Mouse (Mus musculus) limb, embryonic 14.5 days (tissue): ENCODE results near the gene Plod3. TPM values are rescaled to one million over a fixed set of nuclear protein-coding genes. Genes with fewer than 3 reads are reported as not detected.
A peak's percentile ranks its signal among the peaks of the same experiment; 100 is the strongest.

Experiments
- ATAC-seq: fragments of 200-750 bp; cut with Nextera tagmentation; 2 replicates; pipeline ENCODE4 v1.8.0; 2017; ENCODE audit warnings: low read depth, moderate number of reproducible peaks, moderate TSS enrichment; ENCODE audit not compliant: low FRiP score
- DNase-seq: peaks from one replicate; pipeline ENCODE4 v3.0.0-alpha.2; 2015; ENCODE audit warnings: low spot score
- H3K27ac ChIP-seq: fragments of 300-500 bp; sonication (generic); replicated peaks from 2 replicates; pipeline ENCODE4 v1.5.1; 2014; ENCODE audit warnings: low read depth, mild to moderate bottlenecking, low read length, moderate library complexity, mixed read lengths
- H3K27me3 ChIP-seq: fragments of 300-500 bp; sonication (generic); 2 replicates; pipeline ENCODE4 v1.6.1; 2014; ENCODE audit warnings: low read length, mixed read lengths; ENCODE audit not compliant: control insufficient read depth, insufficient read depth
- H3K36me3 ChIP-seq: fragments of 300-500 bp; sonication (generic); 2 replicates; pipeline ENCODE4 v1.6.1; 2014; ENCODE audit warnings: mild to moderate bottlenecking, low read length, moderate library complexity, mixed read lengths; ENCODE audit not compliant: control insufficient read depth, insufficient read depth
- H3K4me1 ChIP-seq: fragments of 300-500 bp; sonication (generic); 2 replicates; pipeline ENCODE4 v1.6.1; 2014; ENCODE audit warnings: antibody characterized with exemption, low read length, mixed read lengths; ENCODE audit not compliant: control insufficient read depth, insufficient read depth
- H3K4me2 ChIP-seq: fragments of 300-500 bp; sonication (generic); replicated peaks from 2 replicates; pipeline ENCODE4 v1.6.1; 2014; ENCODE audit warnings: low read depth, mild to moderate bottlenecking, low read length, moderate library complexity; ENCODE audit not compliant: severe bottlenecking
- H3K4me3 ChIP-seq: fragments of 300-500 bp; sonication (generic); replicated peaks from 2 replicates; pipeline ENCODE4 v1.5.1; 2014; ENCODE audit warnings: low read length
- H3K9ac ChIP-seq: fragments of 300-500 bp; sonication (generic); 2 replicates; pipeline ENCODE4 v1.6.1; 2014; ENCODE audit warnings: mild to moderate bottlenecking, low read depth, low read length, moderate library complexity; ENCODE audit not compliant: severe bottlenecking
- H3K9me3 ChIP-seq: fragments of 300-500 bp; sonication (generic); 2 replicates; pipeline ENCODE4 v1.6.1; 2016; ENCODE audit warnings: low read length; ENCODE audit not compliant: control insufficient read depth
- POLR2A ChIP-seq: fragments of 200-500 bp; IDR thresholded peaks from 2 replicates; pipeline ENCODE4 v1.8.0; 2012; ENCODE audit warnings: inconsistent platforms, mild to moderate bottlenecking, moderate library complexity, borderline replicate concordance; ENCODE audit not compliant: insufficient read depth, insufficient read length; ENCODE audit errors: extremely low read depth
- WGBS: fragments of 180-500 bp; shearing (Covaris S2); extraction: QIAGEN DNeasy Blood & Tissue Kit; methylation state at CpG from one replicate; pipeline ENCODE4 v1.1.7; 2014; 5-methylcytosine and 5-hydroxymethylcytosine counted together
- polyA plus RNA-seq, 2 experiments: library from polyadenylated mRNA; depleted of rRNA in 1 of 2; stranded (reverse) in 1 of 2; unstranded in 1 of 2; fragments of >200 nt; fragmentation: Nextera tagmentation in 1 of 2; extraction: Ambion mirVana in 1 of 2; gene quantifications; 2 replicates each; pipeline versions ENCODE4 v1.2.1 to v1.2.3; 2012 to 2014

Plod3 gene
- polyA plus RNA-seq, 2 experiments, result 54.0 to 114 TPM

DNA sequence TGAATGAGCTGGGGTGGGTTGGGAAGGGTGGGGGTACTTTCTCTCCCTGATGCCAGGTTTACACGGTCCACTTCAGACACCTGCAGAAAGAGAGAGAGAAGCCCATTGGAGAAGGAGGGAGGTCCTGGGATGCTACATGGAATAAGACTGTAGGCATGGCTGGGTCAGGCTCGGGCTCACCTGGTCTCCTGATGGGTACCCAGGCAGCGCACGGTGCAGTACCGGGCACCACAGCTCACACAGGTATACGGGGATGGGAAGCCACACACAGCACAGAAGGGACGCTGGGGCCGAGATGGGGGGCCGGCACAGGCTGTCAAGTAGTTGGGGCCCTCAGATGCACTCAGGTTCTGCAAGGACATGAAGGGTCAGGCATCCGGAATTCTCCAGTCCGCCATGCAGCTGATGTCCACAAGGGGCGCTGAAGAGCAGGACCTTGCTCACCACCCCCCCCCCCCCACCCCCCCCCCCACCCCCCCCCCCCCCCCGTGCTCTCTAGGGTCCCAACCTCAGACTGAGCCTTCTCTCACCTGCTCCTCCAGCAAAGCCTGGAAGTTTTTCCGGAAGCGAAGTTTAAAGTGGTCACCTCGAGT is 4.4 kb upstream of the Plod3 start:
- no peaks in the 10 kb centered on the region for H3K27me3 ChIP-seq
- H3K4me2 ChIP-seq, result no peak overlapping the region
- H3K27ac ChIP-seq, result no peak overlapping the region
- ATAC-seq, result no peak
- 50% methylated on average over 15 of the region's 16 CpGs for WGBS
- DNase-seq, result no peak
- TF ChIP-seq POLR2A, result no peak
- H3K9ac ChIP-seq, result no peak overlapping the region
- H3K36me3 ChIP-seq, result peaks cover 15% of the 10 kb centered on the region
- no peaks in the 10 kb centered on the region for H3K9me3 ChIP-seq
- peaks cover 5% of the 10 kb centered on the region for H3K4me1 ChIP-seq
- H3K4me3 ChIP-seq, result no peak overlapping the region

GRCm38 (mm10) chr5:136984828-136985227 is 2.0 kb upstream of the Plod3 start:
- peaks cover 11% of the 10 kb centered on the region for H3K4me1 ChIP-seq
- ATAC-seq (no peak), DNase-seq (no peak)
- TF ChIP-seq POLR2A, result no peak
- no peak overlapping the region for H3K4me2 ChIP-seq
- no peaks in the 10 kb centered on the region for H3K27me3 ChIP-seq
- H3K4me3 ChIP-seq, result no peak overlapping the region
- H3K9me3 ChIP-seq, result no peaks in the 10 kb centered on the region
- WGBS, result 57% methylated on average over 14 of the region's 14 CpGs
- peaks cover 26% of the 10 kb centered on the region for H3K36me3 ChIP-seq
- H3K27ac ChIP-seq, result no peak overlapping the region
- H3K9ac ChIP-seq, result no peak overlapping the region

DNA sequence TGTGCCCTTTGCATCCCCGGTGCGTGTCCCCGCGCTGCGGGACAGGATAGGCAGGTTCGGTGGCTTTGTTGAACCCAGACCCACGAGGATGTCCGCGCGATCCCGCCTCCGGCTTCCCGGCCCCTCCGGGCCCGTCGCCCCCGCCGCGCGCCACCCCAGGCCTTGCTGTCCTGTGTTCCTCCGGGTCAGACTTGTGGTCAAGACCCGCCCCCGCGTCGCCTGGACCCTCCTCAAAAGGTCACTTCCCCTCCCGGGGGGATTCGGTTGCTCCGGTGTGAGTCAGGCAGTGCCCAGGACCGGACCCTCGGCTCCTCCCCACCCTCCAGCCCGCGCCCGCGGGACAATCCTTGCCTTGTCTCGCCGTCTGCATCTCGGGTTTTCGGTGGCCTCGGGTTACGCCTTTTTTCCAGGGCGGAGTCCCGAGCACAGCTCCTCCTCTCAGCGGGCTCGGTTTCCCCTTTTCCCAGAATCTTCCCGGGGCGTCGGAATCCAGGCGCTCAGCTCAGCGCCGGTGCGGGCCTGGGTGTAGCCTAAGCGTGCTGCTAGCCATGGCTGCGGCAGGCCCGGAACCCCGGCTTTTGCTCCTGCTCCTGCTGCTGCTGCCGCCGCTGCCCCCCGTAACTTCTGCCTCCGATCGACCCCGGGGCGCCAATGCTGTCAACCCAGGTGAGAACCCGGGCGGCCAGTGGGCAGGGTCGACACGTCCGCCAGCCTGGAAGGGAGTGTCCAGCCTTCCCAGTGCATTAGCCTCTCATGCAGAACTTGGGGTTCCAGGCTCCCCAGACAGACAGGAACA is 517 bp downstream of the Plod3 start:
- H3K27me3 ChIP-seq, result no peaks in the 10 kb centered on the region
- peak overlapping the region; percentile 89 for H3K27ac ChIP-seq
- WGBS, result 2% methylated on average over 59 of the region's 67 CpGs
- peaks cover 39% of the 10 kb centered on the region for H3K36me3 ChIP-seq
- no peaks in the 10 kb centered on the region for H3K9me3 ChIP-seq
- H3K4me3 ChIP-seq, result peak overlapping the region; percentile 78
- peak; percentile 76 for ATAC-seq
- peak; percentile 63 for DNase-seq
- peak overlapping the region; percentile 79 for H3K4me2 ChIP-seq
- peak overlapping the region; percentile 94 for H3K9ac ChIP-seq
- peak; percentile 74; the same call in 1 of the 2 replicates for TF ChIP-seq POLR2A
- peaks cover 11% of the 10 kb centered on the region for H3K4me1 ChIP-seq

DNA sequence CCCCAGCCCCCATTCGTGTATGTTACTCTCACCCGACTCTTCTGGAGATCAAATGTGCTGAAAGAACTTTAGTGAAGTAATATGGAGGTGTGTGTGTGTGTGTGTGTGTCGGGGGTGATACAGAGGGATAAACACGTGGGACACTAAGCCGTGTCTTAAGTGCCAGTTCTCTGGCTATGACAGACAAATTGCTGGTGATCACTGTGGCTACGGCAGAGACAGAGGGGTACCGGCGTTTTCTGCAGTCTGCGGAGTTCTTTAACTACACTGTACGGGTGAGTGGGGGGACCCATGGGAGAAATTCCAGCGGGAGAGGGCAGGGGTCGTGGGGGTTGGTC is 1.1 kb downstream of the Plod3 start, which contains the start of gene Znhit1:
Gene Znhit1, minus strand, starts transcription at position 88 of the 338 bp plus-strand sequence.
- no peak for TF ChIP-seq POLR2A
- 0 out of 2 replicates have a peak, but pooled peaks have one; percentile 0 for ATAC-seq
- Histone ChIP-seq H3K36me3 (peaks cover 45% of the 10 kb centered on the region), H3K27me3 (no peaks in the 10 kb centered on the region), H3K4me1 (peaks cover 11% of the 10 kb centered on the region), H3K9ac (peak within 1 kb of the TSS; percentile 94), H3K9me3 (no peaks in the 10 kb centered on the region), H3K4me2 (peak within 1 kb of the TSS; percentile 79), H3K4me3 (peak within 1 kb of the TSS; percentile 78), H3K27ac (peak within 1 kb of the TSS; percentile 89)
- 6% methylated on average over 12 of the region's 12 CpGs for WGBS
- DNase-seq, result no peak

DNA sequence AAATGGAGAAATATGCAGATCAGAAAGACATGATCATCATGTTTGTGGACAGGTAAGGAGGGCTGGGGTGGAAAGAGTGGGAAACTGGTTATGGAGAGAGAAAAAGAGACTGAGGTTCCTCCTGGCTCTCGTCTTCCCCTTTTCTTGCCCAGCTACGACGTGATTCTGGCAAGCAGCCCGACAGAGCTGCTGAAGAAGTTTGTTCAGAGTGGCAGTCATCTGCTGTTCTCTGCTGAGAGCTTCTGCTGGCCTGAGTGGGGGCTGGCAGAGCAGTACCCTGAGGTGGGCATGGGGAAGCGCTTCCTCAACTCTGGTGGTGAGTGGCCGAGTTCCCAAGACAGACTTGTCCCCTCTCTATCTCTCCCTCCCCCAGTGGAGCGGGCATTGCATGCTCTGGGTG is 1.6 kb downstream of the Plod3 start:
- Histone ChIP-seq H3K4me1 (peaks cover 11% of the 10 kb centered on the region), H3K9me3 (no peaks in the 10 kb centered on the region), H3K4me3 (peak overlapping the region; percentile 78), H3K36me3 (peaks cover 50% of the 10 kb centered on the region), H3K9ac (peak overlapping the region; percentile 94), H3K27me3 (no peaks in the 10 kb centered on the region), H3K27ac (no peak overlapping the region), H3K4me2 (peak overlapping the region; percentile 79)
- WGBS, result 71% methylated on average over 4 of the region's 7 CpGs
- no peak for DNase-seq
- no peak for ATAC-seq
- no peak for TF ChIP-seq POLR2A
